Mouse (Mus musculus) hindbrain, embryonic 16.5 days (tissue): ENCODE data around the gene Ssbp3. TPM values are rescaled to one million over a fixed set of nuclear protein-coding genes. Genes with fewer than 3 reads are reported as not detected.

Experiments used
- ATAC-seq: fragments of 200-750 bp; cut with Nextera tagmentation; 2 replicates; pipeline ENCODE4 v1.8.0; 2017; ENCODE audit warnings: moderate TSS enrichment, moderate library complexity
- H3K27ac ChIP-seq: fragments of 300-500 bp; sonication (generic); 2 replicates; pipeline ENCODE4 v1.5.1; 2014; ENCODE audit warnings: low read depth, mild to moderate bottlenecking, control low read depth, low read length, moderate library complexity
- H3K27me3 ChIP-seq: fragments of 300-500 bp; sonication (generic); replicated peaks from 2 replicates; pipeline ENCODE4 v1.6.1; 2014; ENCODE audit warnings: low read length; ENCODE audit not compliant: control insufficient read depth, insufficient read depth
- H3K36me3 ChIP-seq: fragments of 300-500 bp; sonication (generic); 2 replicates; pipeline ENCODE4 v1.6.1; 2014; ENCODE audit warnings: mild to moderate bottlenecking, low read length, moderate library complexity, mixed read lengths; ENCODE audit not compliant: control insufficient read depth, insufficient read depth
- H3K4me1 ChIP-seq: fragments of 300-500 bp; sonication (generic); 2 replicates; pipeline ENCODE4 v1.6.1; 2014; ENCODE audit warnings: low read depth, low read length; ENCODE audit not compliant: control insufficient read depth, insufficient read depth
- H3K4me2 ChIP-seq: fragments of 300-500 bp; sonication (generic); 2 replicates; pipeline ENCODE4 v1.6.1; 2014; ENCODE audit warnings: mild to moderate bottlenecking, low read length, control low read depth, moderate library complexity
- H3K4me3 ChIP-seq: fragments of 300-500 bp; sonication (generic); 2 replicates; pipeline ENCODE4 v1.5.1; 2014; ENCODE audit warnings: mild to moderate bottlenecking, low read length, control low read depth, moderate library complexity
- H3K9ac ChIP-seq: fragments of 300-500 bp; sonication (generic); 2 replicates; pipeline ENCODE4 v1.6.1; 2014; ENCODE audit warnings: low read depth, mild to moderate bottlenecking, control low read depth, low read length, moderate library complexity
- H3K9me3 ChIP-seq: fragments of 300-500 bp; sonication (generic); 2 replicates; pipeline ENCODE4 v1.6.1; 2014; ENCODE audit warnings: mild to moderate bottlenecking, low read length, moderate library complexity; ENCODE audit not compliant: control insufficient read depth
- WGBS: fragments of 180-500 bp; shearing (Covaris S2); extraction: QIAGEN DNeasy Blood & Tissue Kit; methylation state at CpG from one replicate; pipeline ENCODE4 v1.1.7; 2014; 5-methylcytosine and 5-hydroxymethylcytosine counted together
- polyA plus RNA-seq: library from polyadenylated mRNA; unstranded; fragments of >200 nt; fragmentation: Nextera tagmentation; extraction: Ambion mirVana; gene quantifications from 2 replicates; pipeline ENCODE4 v1.2.1, GENCODE M21; 2015

Gene Ssbp3
- polyA plus RNA-seq, 1 experiment from 2014 or later = 82.9 TPM

GRCm38 (mm10) chr4:107012574-107012973 is 102.1 kb downstream of the Ssbp3 start:
- ATAC-seq = no peak
- no peaks in the 10 kb centered on the region for H3K27me3 ChIP-seq
- H3K4me1 ChIP-seq = peaks cover 22% of the 10 kb centered on the region
- no peak overlapping the region for H3K4me2 ChIP-seq
- no peaks in the 10 kb centered on the region for H3K36me3 ChIP-seq
- no peak overlapping the region for H3K9ac ChIP-seq
- H3K9me3 ChIP-seq = no peaks in the 10 kb centered on the region
- WGBS = 85% methylated on average over 3 of the region's 3 CpGs
- no peak overlapping the region for H3K27ac ChIP-seq
- H3K4me3 ChIP-seq = no peak overlapping the region

GRCm38 (mm10) chr4:107013119-107013816 is 102.8 kb downstream of the Ssbp3 start:
- H3K27ac ChIP-seq = no peak overlapping the region
- H3K36me3 ChIP-seq = no peaks in the 10 kb centered on the region
- no peaks in the 10 kb centered on the region for H3K27me3 ChIP-seq
- no peak for ATAC-seq
- H3K9ac ChIP-seq = no peak overlapping the region
- peaks cover 29% of the 10 kb centered on the region for H3K4me1 ChIP-seq
- WGBS = 84% methylated on average over 6 of the region's 6 CpGs
- no peak overlapping the region for H3K4me2 ChIP-seq
- no peaks in the 10 kb centered on the region for H3K9me3 ChIP-seq
- no peak overlapping the region for H3K4me3 ChIP-seq

- no peaks in the 10 kb centered on the region for H3K9me3 ChIP-seq
- WGBS = 84% methylated on average over 9 of the region's 9 CpGs
Observed at GRCm38 (mm10) chr4:107013817-107014260, 103.3 kb downstream of the Ssbp3 start.

GRCm38 (mm10) chr4:107015971-107016511 is 105.5 kb downstream of the Ssbp3 start:
- Histone ChIP-seq H3K27ac (peak overlapping the region; percentile 70), H3K9ac (peak overlapping the region; percentile 37; the same call in 1 of the 2 replicates), H3K36me3 (no peaks in the 10 kb centered on the region), H3K4me3 (no peak overlapping the region), H3K4me2 (no peak overlapping the region), H3K27me3 (no peaks in the 10 kb centered on the region), H3K4me1 (peaks cover 48% of the 10 kb centered on the region), H3K9me3 (no peaks in the 10 kb centered on the region)
- WGBS = 26% methylated on average over 13 of the region's 13 CpGs
- ATAC-seq = peak; percentile 63

More at GRCm38 (mm10) chr4:107013817-107014260, 103.3 kb downstream of the Ssbp3 start:
- Histone ChIP-seq H3K4me1 (peaks cover 35% of the 10 kb centered on the region), H3K4me3 (no peak overlapping the region), H3K4me2 (no peak overlapping the region), H3K27me3 (no peaks in the 10 kb centered on the region), H3K27ac (no peak overlapping the region), H3K36me3 (no peaks in the 10 kb centered on the region), H3K9ac (no peak overlapping the region)
- no peak for ATAC-seq

- Histone ChIP-seq H3K4me1 (peaks cover 53% of the 10 kb centered on the region), H3K9ac (no peak overlapping the region), H3K27ac (no peak overlapping the region)
Observed at GRCm38 (mm10) chr4:107017257-107017656, 106.8 kb downstream of the Ssbp3 start.

GRCm38 (mm10) chr4:107018521-107018920 is 108.0 kb downstream of the Ssbp3 start:
- Histone ChIP-seq H3K9ac (no peak overlapping the region), H3K27me3 (no peaks in the 10 kb centered on the region), H3K4me2 (no peak overlapping the region), H3K27ac (no peak overlapping the region; the same call in 1 of the 2 replicates), H3K36me3 (no peaks in the 10 kb centered on the region), H3K4me1 (peaks cover 61% of the 10 kb centered on the region), H3K4me3 (no peak overlapping the region), H3K9me3 (no peaks in the 10 kb centered on the region)
- 53% methylated on average over 3 of the region's 3 CpGs for WGBS
- ATAC-seq = no peak

More at GRCm38 (mm10) chr4:107017257-107017656, 106.8 kb downstream of the Ssbp3 start:
- Histone ChIP-seq H3K9me3 (no peaks in the 10 kb centered on the region), H3K36me3 (no peaks in the 10 kb centered on the region), H3K4me2 (no peak overlapping the region), H3K27me3 (no peaks in the 10 kb centered on the region), H3K4me3 (no peak overlapping the region)
- no peak for ATAC-seq

- 0 out of 2 replicates have a peak overlapping the region, but pooled peaks have one; percentile 33 for H3K9ac ChIP-seq
- WGBS = 22% methylated on average over 7 of the region's 7 CpGs
- no peak overlapping the region for H3K4me2 ChIP-seq
- peaks cover 61% of the 10 kb centered on the region for H3K4me1 ChIP-seq
- no peaks in the 10 kb centered on the region for H3K9me3 ChIP-seq
- H3K4me3 ChIP-seq = no peak overlapping the region
- ATAC-seq = no peak
- H3K27me3 ChIP-seq = no peaks in the 10 kb centered on the region
- H3K27ac ChIP-seq = peak overlapping the region; percentile 51; the same call in 1 of the 2 replicates
- no peaks in the 10 kb centered on the region for H3K36me3 ChIP-seq
Observed at GRCm38 (mm10) chr4:107019027-107019426, 108.5 kb downstream of the Ssbp3 start.

- H3K27me3 ChIP-seq = no peaks in the 10 kb centered on the region
- no peak for ATAC-seq
- no peaks in the 10 kb centered on the region for H3K36me3 ChIP-seq
- H3K9me3 ChIP-seq = no peaks in the 10 kb centered on the region
- peaks cover 63% of the 10 kb centered on the region for H3K4me1 ChIP-seq
- no peak overlapping the region for H3K4me3 ChIP-seq
- no peak overlapping the region for H3K9ac ChIP-seq
- WGBS = 62% methylated on average over 5 of the region's 5 CpGs
- H3K27ac ChIP-seq = no peak overlapping the region
- H3K4me2 ChIP-seq = no peak overlapping the region
Observed at GRCm38 (mm10) chr4:107020287-107021000, 109.9 kb downstream of the Ssbp3 start.

GRCm38 (mm10) chr4:107021464-107021863 is 111.0 kb downstream of the Ssbp3 start:
- no peaks in the 10 kb centered on the region for H3K36me3 ChIP-seq
- peaks cover 59% of the 10 kb centered on the region for H3K4me1 ChIP-seq
- H3K27me3 ChIP-seq = no peaks in the 10 kb centered on the region
- H3K4me3 ChIP-seq = no peak overlapping the region
- 61% methylated on average over 3 of the region's 3 CpGs for WGBS
- H3K27ac ChIP-seq = 0 out of 2 replicates have a peak overlapping the region, but pooled peaks have one; percentile 6
- H3K4me2 ChIP-seq = no peak overlapping the region
- ATAC-seq = no peak
- H3K9ac ChIP-seq = no peak overlapping the region
- no peaks in the 10 kb centered on the region for H3K9me3 ChIP-seq
